Mouse (Mus musculus): Measurements from ENCODE around the gene Akt1s1. TPM values are rescaled to one million over a fixed set of nuclear protein-coding genes. Genes with fewer than 3 reads are reported as not detected.

Gene Akt1s1
- polyA plus RNA-seq, 1 experiment from 2014 or later: 105 TPM

DNA sequence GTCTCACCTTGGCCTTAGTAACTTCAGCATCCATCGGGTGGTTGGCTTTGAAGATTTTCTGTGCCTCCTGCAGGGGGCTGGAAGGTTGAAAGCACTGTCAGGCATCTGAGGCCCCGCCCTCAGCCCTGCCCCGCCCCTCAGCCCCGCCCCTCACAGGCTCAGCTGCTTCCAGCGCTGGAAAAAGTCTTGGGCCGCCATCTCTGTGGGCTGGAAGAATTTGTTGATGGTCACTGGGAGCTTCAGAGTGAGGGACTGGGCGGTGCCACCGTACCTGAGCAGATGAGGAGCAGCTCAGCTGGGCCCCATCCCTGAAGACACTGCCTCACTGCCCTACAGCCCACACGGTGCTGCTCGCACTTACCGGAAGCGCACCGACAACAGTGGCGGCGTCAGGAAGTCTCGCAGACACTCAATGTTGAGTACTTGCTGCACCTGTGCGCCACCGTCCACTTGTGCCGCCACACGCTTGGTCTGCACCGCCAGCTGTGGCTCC is 52.5 kb downstream of the Akt1s1 start:
- peaks cover 33% of the 10 kb centered on the region for H3K4me1 ChIP-seq (ENCODE audit: control insufficient read depth, insufficient read depth, low read length)
- peaks cover 26% of the 10 kb centered on the region; the same call in 1 of the 2 replicates for H3K36me3 ChIP-seq (ENCODE audit: control insufficient read depth, insufficient read depth, low read length)
- WGBS: 10% methylated on average over 21 of the region's 21 CpGs
- H3K27me3 ChIP-seq (replicated peaks; ENCODE audit: control insufficient read depth, insufficient read depth, low read length): no peaks in the 10 kb centered on the region
- peak overlapping the region; percentile 50 for H3K9ac ChIP-seq (ENCODE audit: low read depth, low read length)
- H3K9me3 ChIP-seq (ENCODE audit: control insufficient read depth, low read length): no peaks in the 10 kb centered on the region
- peak overlapping the region; percentile 56 for H3K27ac ChIP-seq (ENCODE audit: low read length)
- H3K4me2 ChIP-seq (ENCODE audit: low read depth, low read length): peak overlapping the region; percentile 59
- peak overlapping the region; percentile 44 for H3K4me3 ChIP-seq (ENCODE audit: low read length)
- peak; percentile 66 for ATAC-seq

MicroRNAs encoded within 50 kb of the gene (microRNA counts, 519-probe panel; counts per million panel counts)
- microRNA mmu-miR-707: 35.7 counts per million

Small RNA genes lying within 50 kb of the gene (microRNA-seq; reads per million reads assigned to microRNA genes)
- gene Mir707: not detected

Other genes starting within 250 kb of the Akt1s1 start
- 70.3 and 81.3 TPM in 2 replicates for gene Myh14, start 178.1 kb upstream of the Akt1s1 start, polyA plus RNA-seq (2015; fragmentation: Nextera tagmentation; extraction: Ambion mirVana)
- not detected in 2 replicates for gene Izumo2, start 140.2 kb upstream of the Akt1s1 start, polyA plus RNA-seq (2015; fragmentation: Nextera tagmentation; extraction: Ambion mirVana)
- gene Vrk3, start 100.6 kb upstream of the Akt1s1 start, polyA plus RNA-seq (2015; fragmentation: Nextera tagmentation; extraction: Ambion mirVana): 47.3 and 48.5 TPM in 2 replicates
- gene Zfp473, start 97.9 kb upstream of the Akt1s1 start, polyA plus RNA-seq (2015; fragmentation: Nextera tagmentation; extraction: Ambion mirVana): 1.8 and 2.0 TPM in 2 replicates
- gene Nup62, start 32.9 kb upstream of the Akt1s1 start, polyA plus RNA-seq (2015; fragmentation: Nextera tagmentation; extraction: Ambion mirVana): 78.7 and 87.8 TPM in 2 replicates
- gene Il4i1, start 32.6 kb upstream of the Akt1s1 start, polyA plus RNA-seq (2015; fragmentation: Nextera tagmentation; extraction: Ambion mirVana): 1.5 and 1.8 TPM in 2 replicates
- gene Atf5, start 32.3 kb upstream of the Akt1s1 start, polyA plus RNA-seq (2015; fragmentation: Nextera tagmentation; extraction: Ambion mirVana): 4.9 and 5.5 TPM in 2 replicates
- gene Tbc1d17, start 88 bp downstream of the Akt1s1 start, polyA plus RNA-seq (2015; fragmentation: Nextera tagmentation; extraction: Ambion mirVana): 73.6 and 77.9 TPM in 2 replicates
- 26.6 and 30.6 TPM in 2 replicates for gene Pnkp, start 8.1 kb downstream of the Akt1s1 start, polyA plus RNA-seq (2015; fragmentation: Nextera tagmentation; extraction: Ambion mirVana)
- gene Ptov1, start 20.8 kb downstream of the Akt1s1 start, polyA plus RNA-seq (2015; fragmentation: Nextera tagmentation; extraction: Ambion mirVana): 71.8 and 159 TPM in 2 replicates
- 86.6 and 98.5 TPM in 2 replicates for gene Med25, start 43.7 kb downstream of the Akt1s1 start, polyA plus RNA-seq (2015; fragmentation: Nextera tagmentation; extraction: Ambion mirVana)
- gene Fuz, start 47.1 kb downstream of the Akt1s1 start, polyA plus RNA-seq (2015; fragmentation: Nextera tagmentation; extraction: Ambion mirVana): 18.2 and 19.4 TPM in 2 replicates
- 56.8 and 61.2 TPM in 2 replicates for gene Ap2a1, start 80.5 kb downstream of the Akt1s1 start, polyA plus RNA-seq (2015; fragmentation: Nextera tagmentation; extraction: Ambion mirVana)
- 0.28 TPM in 1 of 2 replicates, not detected in the other for gene Tsks, start 94.2 kb downstream of the Akt1s1 start, polyA plus RNA-seq (2015; fragmentation: Nextera tagmentation; extraction: Ambion mirVana)
- 14.0 and 14.2 TPM in 2 replicates for gene Cpt1c, start 125.9 kb downstream of the Akt1s1 start, polyA plus RNA-seq (2015; fragmentation: Nextera tagmentation; extraction: Ambion mirVana)
- 363 and 439 TPM in 2 replicates for gene Prmt1, start 137.6 kb downstream of the Akt1s1 start, polyA plus RNA-seq (2015; fragmentation: Nextera tagmentation; extraction: Ambion mirVana)
- 96.1 and 115 TPM in 2 replicates for gene Irf3, start 148.7 kb downstream of the Akt1s1 start, polyA plus RNA-seq (2015; fragmentation: Nextera tagmentation; extraction: Ambion mirVana)
- 33.0 and 36.9 TPM in 2 replicates for gene Bcl2l12, start 149.7 kb downstream of the Akt1s1 start, polyA plus RNA-seq (2015; fragmentation: Nextera tagmentation; extraction: Ambion mirVana)
- 20.1 and 23.2 TPM in 2 replicates for gene Scaf1, start 167.4 kb downstream of the Akt1s1 start, polyA plus RNA-seq (2015; fragmentation: Nextera tagmentation; extraction: Ambion mirVana)
- 61.4 and 62.6 TPM in 2 replicates for gene Rras, start 169.0 kb downstream of the Akt1s1 start, polyA plus RNA-seq (2015; fragmentation: Nextera tagmentation; extraction: Ambion mirVana)
- 6.3 and 6.4 TPM in 2 replicates for gene Prr12, start 203.9 kb downstream of the Akt1s1 start, polyA plus RNA-seq (2015; fragmentation: Nextera tagmentation; extraction: Ambion mirVana)
- 54.0 and 56.0 TPM in 2 replicates for gene Nosip, start 213.4 kb downstream of the Akt1s1 start, polyA plus RNA-seq (2015; fragmentation: Nextera tagmentation; extraction: Ambion mirVana)
- gene Prrg2, start 213.7 kb downstream of the Akt1s1 start, polyA plus RNA-seq (2015; fragmentation: Nextera tagmentation; extraction: Ambion mirVana): 38.3 and 40.4 TPM in 2 replicates
- 237 and 260 TPM in 2 replicates for gene Rcn3, start 243.2 kb downstream of the Akt1s1 start, polyA plus RNA-seq (2015; fragmentation: Nextera tagmentation; extraction: Ambion mirVana)